Mouse (Mus musculus): ENCODE results near the gene Olfr55. TPM values are rescaled to one million over a fixed set of nuclear protein-coding genes. Genes with fewer than 3 reads are reported as not detected.
"Not testable (repeated sequence)": the region's sequence is repeated elsewhere in the genome, so short reads cannot be mapped to it uniquely, and the experiment has no call there.

Olfr55 gene
- polyA plus RNA-seq (2012; ENCODE audit: insufficient read depth, insufficient read length, low replicate concordance, missing spikeins) = not detected in 2 replicates

- not testable (repeated sequence) for H3K4me3 ChIP-seq (ENCODE audit: insufficient read depth, low read depth, low read length); H3K4me1 ChIP-seq (ENCODE audit: control insufficient read depth, insufficient read depth, low read length); H3K27ac ChIP-seq (ENCODE audit: insufficient read depth, low read depth, low read length)
- 78% methylated on average over 1 of the region's 1 CpGs for WGBS
Observed at GRCm38 (mm10) chr17:33168147-33168546, at the start of gene Olfr55. Gene Olfr55, plus strand, starts transcription at chr17:33168447.

DNA sequence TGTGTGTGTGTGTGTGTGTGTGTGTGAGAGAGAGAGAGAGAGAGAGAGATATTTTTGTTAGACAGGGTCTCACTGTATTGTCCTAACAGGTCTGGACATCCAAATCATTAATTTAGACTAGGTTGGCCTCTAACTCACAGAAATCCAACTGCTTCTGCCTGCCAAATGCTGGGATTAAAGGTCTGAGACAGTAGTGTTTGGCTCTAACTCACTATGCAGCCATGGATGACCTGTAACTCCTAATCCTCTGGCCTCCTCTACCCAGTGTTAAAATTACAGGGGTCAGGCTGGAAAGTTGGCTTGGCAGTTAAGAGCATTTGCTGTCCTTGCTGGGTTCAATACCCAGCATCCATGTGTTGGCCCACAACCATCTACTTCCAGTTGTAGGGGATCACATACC is 43.7 kb upstream of the Olfr55 start:
- H3K4me1 ChIP-seq (ENCODE audit: control insufficient read depth, insufficient read depth, low read length) = no peaks in the 10 kb centered on the region
- no peak for TF ChIP-seq CTCF (IDR thresholded peaks at IDR 0.05; ENCODE audit: insufficient read depth, low read depth, low read length)
- H3K27ac ChIP-seq (ENCODE audit: insufficient read depth, low read depth, low read length) = no peak overlapping the region
- no peak overlapping the region for H3K4me3 ChIP-seq (ENCODE audit: insufficient read depth, low read depth, low read length)

GRCm38 (mm10) chr17:33126257-33126656 is 42.0 kb upstream of the Olfr55 start:
- TF ChIP-seq CTCF (IDR thresholded peaks at IDR 0.05; ENCODE audit: insufficient read depth, low read depth, low read length) = no peak
- no peak for TF ChIP-seq POLR2A (IDR thresholded peaks at IDR 0.05; ENCODE audit: insufficient read depth, low read depth, low read length)
- Histone ChIP-seq H3K4me3 (ENCODE audit: insufficient read depth, low read depth, low read length) (no peak overlapping the region), H3K27ac (ENCODE audit: insufficient read depth, low read depth, low read length) (no peak overlapping the region), H3K4me1 (ENCODE audit: control insufficient read depth, insufficient read depth, low read length) (no peaks in the 10 kb centered on the region)
- 50% methylated on average over 2 of the region's 2 CpGs for WGBS

DNA sequence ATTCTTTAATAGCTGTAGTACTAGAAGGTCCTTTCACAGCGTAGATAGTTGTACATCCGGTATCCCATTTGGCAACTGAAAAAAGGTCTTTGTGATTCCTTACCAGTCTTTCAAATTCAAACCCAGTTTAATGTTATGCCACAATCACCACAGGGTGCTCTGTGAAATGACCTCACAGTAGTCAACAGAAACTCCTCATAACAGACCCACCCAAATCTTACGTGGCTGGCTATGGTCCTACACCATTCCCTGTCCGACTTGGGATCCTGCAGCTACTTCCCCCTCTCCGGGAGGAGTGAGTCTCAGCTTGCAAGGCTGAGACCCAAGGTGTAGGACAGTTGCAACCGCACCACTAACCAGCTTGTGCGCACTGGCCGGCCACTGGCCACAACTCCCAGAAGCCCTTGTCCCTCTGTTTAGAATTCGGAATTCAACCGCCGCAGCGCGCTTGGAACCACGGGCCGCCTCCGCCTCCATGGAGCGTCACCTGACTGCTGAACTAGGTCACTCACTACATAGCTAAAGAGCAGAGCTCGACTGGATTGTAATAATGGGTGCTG is 28.9 kb upstream of the Olfr55 start, which contains the start of gene Morc2b:
Gene Morc2b, minus strand, starts transcription at position 423 of the 560 bp plus-strand sequence.
- WGBS = 77% methylated on average over 18 of the region's 18 CpGs
- TF ChIP-seq CTCF (IDR thresholded peaks at IDR 0.05; ENCODE audit: insufficient read depth, low read depth, low read length) (no peak), POLR2A (IDR thresholded peaks at IDR 0.05; ENCODE audit: insufficient read depth, low read depth, low read length) (no peak)
- Histone ChIP-seq H3K27ac (ENCODE audit: insufficient read depth, low read depth, low read length) (no peak within 1 kb of the TSS), H3K4me1 (ENCODE audit: control insufficient read depth, insufficient read depth, low read length) (no peaks in the 10 kb centered on the region), H3K4me3 (ENCODE audit: insufficient read depth, low read depth, low read length) (no peak within 1 kb of the TSS)

- WGBS = no CpG with 5 or more reads among the region's 2 CpGs
- H3K4me1 ChIP-seq (ENCODE audit: control insufficient read depth, insufficient read depth, low read length); H3K27ac ChIP-seq (ENCODE audit: insufficient read depth, low read depth, low read length); H3K4me3 ChIP-seq (ENCODE audit: insufficient read depth, low read depth, low read length): not testable (repeated sequence)
Observed at GRCm38 (mm10) chr17:33191002-33191401, 22.8 kb downstream of the Olfr55 start, which contains the start of gene Olfr239. Gene Olfr239, plus strand, starts transcription at chr17:33191302.

- Histone ChIP-seq H3K4me1 (ENCODE audit: control insufficient read depth, insufficient read depth, low read length) (no peaks in the 10 kb centered on the region), H3K4me3 (ENCODE audit: insufficient read depth, low read depth, low read length) (no peak within 1 kb of the TSS), H3K27ac (ENCODE audit: insufficient read depth, low read depth, low read length) (no peak within 1 kb of the TSS)
- WGBS = 80% methylated on average over 2 of the region's 2 CpGs
- no peak for TF ChIP-seq CTCF (IDR thresholded peaks at IDR 0.05; ENCODE audit: insufficient read depth, low read depth, low read length)
Observed at GRCm38 (mm10) chr17:33221590-33221989, 53.3 kb downstream of the Olfr55 start, which contains the start of gene Olfr1564. Gene Olfr1564, minus strand, starts transcription at chr17:33221690.

Other genes starting within 250 kb of the Olfr55 start
- not detected in 2 replicates for gene Cyp4f13, start 221.0 kb upstream of the Olfr55 start, polyA plus RNA-seq (2012; ENCODE audit: insufficient read depth, insufficient read length, low replicate concordance, missing spikeins)
- gene Zfp472, start 202.6 kb upstream of the Olfr55 start, polyA plus RNA-seq (2012; ENCODE audit: insufficient read depth, insufficient read length, low replicate concordance, missing spikeins) = not detected in 2 replicates
- gene Zfp952, start 175.3 kb upstream of the Olfr55 start, polyA plus RNA-seq (2012; ENCODE audit: insufficient read depth, insufficient read length, low replicate concordance, missing spikeins) = not detected in 2 replicates
- gene Zfp763, start 135.0 kb upstream of the Olfr55 start, polyA plus RNA-seq (2012; ENCODE audit: insufficient read depth, insufficient read length, low replicate concordance, missing spikeins) = not detected in 2 replicates
- not detected in 2 replicates for gene 4921501E09Rik, start 100.4 kb upstream of the Olfr55 start, polyA plus RNA-seq (2012; ENCODE audit: insufficient read depth, insufficient read length, low replicate concordance, missing spikeins)
- gene Zfp563, start 79.1 kb upstream of the Olfr55 start, polyA plus RNA-seq (2012; ENCODE audit: insufficient read depth, insufficient read length, low replicate concordance, missing spikeins) = not detected in 2 replicates
- not detected in 2 replicates for gene Morc2b, start 28.8 kb upstream of the Olfr55 start, polyA plus RNA-seq (2012; ENCODE audit: insufficient read depth, insufficient read length, low replicate concordance, missing spikeins)
- gene Olfr239, start 22.9 kb downstream of the Olfr55 start, polyA plus RNA-seq (2012; ENCODE audit: insufficient read depth, insufficient read length, low replicate concordance, missing spikeins) = not detected in 2 replicates
- gene Olfr1564, start 53.2 kb downstream of the Olfr55 start, polyA plus RNA-seq (2012; ENCODE audit: insufficient read depth, insufficient read length, low replicate concordance, missing spikeins) = not detected in 2 replicates
- gene Zfp955a, start 86.7 kb downstream of the Olfr55 start, polyA plus RNA-seq (2012; ENCODE audit: insufficient read depth, insufficient read length, low replicate concordance, missing spikeins) = not detected in 2 replicates
- gene Olfr63, start 96.2 kb downstream of the Olfr55 start, polyA plus RNA-seq (2012; ENCODE audit: insufficient read depth, insufficient read length, low replicate concordance, missing spikeins) = not detected in 2 replicates
- gene Zfp955b, start 121.1 kb downstream of the Olfr55 start, polyA plus RNA-seq (2012; ENCODE audit: insufficient read depth, insufficient read length, low replicate concordance, missing spikeins) = not detected in 2 replicates
- gene Zfp81, start 190.4 kb downstream of the Olfr55 start, polyA plus RNA-seq (2012; ENCODE audit: insufficient read depth, insufficient read length, low replicate concordance, missing spikeins) = not detected in 2 replicates
- gene Zfp101, start 226.2 kb downstream of the Olfr55 start, polyA plus RNA-seq (2012; ENCODE audit: insufficient read depth, insufficient read length, low replicate concordance, missing spikeins) = not detected in 2 replicates